Mouse (Mus musculus) subcutaneous adipose tissue, adult 2 months (tissue): ENCODE results near the gene Acot12. TPM values are rescaled to one million over a fixed set of nuclear protein-coding genes. Genes with fewer than 3 reads are reported as not detected.

Experiments used
- polyA plus RNA-seq: library from polyadenylated mRNA; depleted of rRNA; stranded (reverse); fragments of >200 nt; gene quantifications from 2 replicates; pipeline ENCODE4 v1.2.3, GENCODE M21; 2012; ENCODE audit warnings: low replicate concordance; rRNA removed

The Acot12 gene
- polyA plus RNA-seq = not detected in 2 replicates

GRCm38 (mm10) chr13:91741280-91742047 is at the start of gene Acot12:
Gene Acot12, plus strand, starts transcription at chr13:91741512.

GRCm38 (mm10) chr13:91807155-91807839 is 66.0 kb downstream of the Acot12 start, which contains the start of gene Zcchc9:
Gene Zcchc9, minus strand, starts transcription at chr13:91807705.

Other genes starting within 250 kb of the Acot12 start
- gene Zcchc9, start 66.2 kb downstream of the Acot12 start, polyA plus RNA-seq = 12.9 and 15.2 TPM in 2 replicates
- not detected in 2 replicates for gene Ckmt2, start 135.4 kb downstream of the Acot12 start, polyA plus RNA-seq